24 mouse cellular contexts compared by ENCODE assay signal in the genomic region with DNA sequence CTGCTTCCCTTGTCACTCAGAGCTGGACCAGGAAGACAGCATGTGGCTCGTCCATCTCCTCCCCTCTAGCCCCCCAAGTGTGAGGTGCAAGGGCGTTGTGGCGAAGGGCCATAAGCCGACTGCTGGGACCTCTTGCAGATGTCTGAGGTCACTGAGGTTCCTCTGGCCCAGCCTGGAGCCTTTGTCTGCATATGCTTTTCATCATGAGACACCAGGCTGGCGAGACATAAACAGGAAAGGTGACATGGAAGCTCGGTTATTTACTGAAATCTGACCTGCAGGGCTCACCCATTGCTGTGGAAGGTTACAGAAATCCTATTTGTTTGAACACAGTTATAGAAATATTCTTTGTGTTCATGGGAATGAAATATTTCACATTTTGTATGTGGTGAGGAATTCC. TPM values are rescaled to one million over a fixed set of nuclear protein-coding genes. Genes with fewer than 3 reads are reported as not detected.
DNase-seq lines count a peak whose midpoint lies in the region; ATAC-seq lines count a peak whose summit lies in the region.
"Had no signal": no experiment of that assay in that cellular context is flagged by ENCODE, and none has a peak within 500 bp of the region (broad histone marks: within the 10 kb centered on the region; RNA-seq: fewer than 3 reads in every experiment).

No protein-coding gene starts in this region.

- no peak overlapping the region for H3K4me2 ChIP-seq in forebrain, embryonic 11.5 days (ENCODE audit: low read depth, low read length, severe bottlenecking)
- H3K4me2 ChIP-seq in midbrain, embryonic 14.5 days (ENCODE audit: low read length) = no peak overlapping the region
- no peak overlapping the region for H3K4me2 ChIP-seq in lung, embryonic 15.5 days
- H3K4me2 ChIP-seq in midbrain, embryonic 13.5 days (replicated peaks) = no peak overlapping the region
- H3K4me2 ChIP-seq in hindbrain, embryonic 14.5 days (replicated peaks) = no peak overlapping the region
- H3K4me2 ChIP-seq: embryonic facial prominence, embryonic 13.5 days; forebrain, embryonic 15.5 days; heart, embryonic 11.5 days; stomach, embryonic 15.5 days had no signal

- peaks cover 15% of the 10 kb centered on the region for H3K4me1 ChIP-seq in forebrain, embryonic 10.5 days
- no peaks in the 10 kb centered on the region for H3K4me1 ChIP-seq in forebrain, embryonic 11.5 days (replicated peaks; ENCODE audit: control insufficient read depth, insufficient read depth, low read length)
- H3K4me1 ChIP-seq in midbrain, embryonic 10.5 days = peaks cover 7% of the 10 kb centered on the region; the same call in 1 of the 2 replicates
- no peaks in the 10 kb centered on the region for H3K4me1 ChIP-seq in midbrain, embryonic 14.5 days (ENCODE audit: control insufficient read depth, insufficient read depth, low read length)
- H3K4me1 ChIP-seq in lung, embryonic 15.5 days = peaks cover 8% of the 10 kb centered on the region
- no peaks in the 10 kb centered on the region for H3K4me1 ChIP-seq in midbrain, embryonic 13.5 days (replicated peaks)
- no peaks in the 10 kb centered on the region for H3K4me1 ChIP-seq in hindbrain, embryonic 14.5 days (replicated peaks; ENCODE audit: control insufficient read depth, insufficient read depth, low read length)
- H3K4me1 ChIP-seq: forebrain, embryonic 15.5 days; megakaryocyte, embryonic 14.5 days; stomach, embryonic 15.5 days had no signal

- H3K27ac ChIP-seq in forebrain, embryonic 10.5 days = peak overlapping the region; percentile 68; the same call in 1 of the 2 replicates
- H3K27ac ChIP-seq in forebrain, embryonic 11.5 days (ENCODE audit: low read depth, low read length) = no peak overlapping the region
- peak overlapping the region; percentile 33; the same call in 1 of the 2 replicates for H3K27ac ChIP-seq in midbrain, embryonic 10.5 days (replicated peaks)
- H3K27ac ChIP-seq in midbrain, embryonic 14.5 days (replicated peaks; ENCODE audit: low read depth, low read length) = no peak overlapping the region
- no peak overlapping the region for H3K27ac ChIP-seq in lung, embryonic 15.5 days
- H3K27ac ChIP-seq in midbrain, embryonic 13.5 days = no peak overlapping the region
- no peak overlapping the region for H3K27ac ChIP-seq in hindbrain, embryonic 14.5 days
- H3K27ac ChIP-seq: embryonic facial prominence, embryonic 13.5 days; forebrain, embryonic 15.5 days; kidney, postnatal 0 days; left cerebral cortex, adult 2 months; stomach, embryonic 15.5 days had no signal

- H3K4me3 ChIP-seq in forebrain, embryonic 10.5 days = no peak overlapping the region
- H3K4me3 ChIP-seq in forebrain, embryonic 11.5 days (ENCODE audit: low read depth, low read length) = no peak overlapping the region
- no peak overlapping the region for H3K4me3 ChIP-seq in midbrain, embryonic 10.5 days
- H3K4me3 ChIP-seq in midbrain, embryonic 14.5 days (replicated peaks; ENCODE audit: low read depth, low read length) = no peak overlapping the region
- no peak overlapping the region for H3K4me3 ChIP-seq in lung, embryonic 15.5 days
- no peak overlapping the region for H3K4me3 ChIP-seq in midbrain, embryonic 13.5 days (replicated peaks)
- H3K4me3 ChIP-seq in hindbrain, embryonic 14.5 days (replicated peaks; ENCODE audit: low read length) = no peak overlapping the region
- H3K4me3 ChIP-seq: embryonic facial prominence, embryonic 13.5 days; forebrain, embryonic 15.5 days; left cerebral cortex, adult 2 months; megakaryocyte, embryonic 14.5 days; stomach, embryonic 15.5 days had no signal

- no peaks in the 10 kb centered on the region for H3K36me3 ChIP-seq in forebrain, embryonic 10.5 days (replicated peaks)
- no peaks in the 10 kb centered on the region for H3K36me3 ChIP-seq in forebrain, embryonic 11.5 days (ENCODE audit: control insufficient read depth, insufficient read depth, low read length)
- H3K36me3 ChIP-seq in midbrain, embryonic 10.5 days = no peaks in the 10 kb centered on the region
- no peaks in the 10 kb centered on the region for H3K36me3 ChIP-seq in midbrain, embryonic 14.5 days (ENCODE audit: control insufficient read depth, insufficient read depth, low read length)
- H3K36me3 ChIP-seq in lung, embryonic 15.5 days = no peaks in the 10 kb centered on the region
- no peaks in the 10 kb centered on the region for H3K36me3 ChIP-seq in midbrain, embryonic 13.5 days
- no peaks in the 10 kb centered on the region for H3K36me3 ChIP-seq in hindbrain, embryonic 14.5 days (replicated peaks; ENCODE audit: control insufficient read depth, insufficient read depth)
- H3K36me3 ChIP-seq: embryonic facial prominence, embryonic 13.5 days; forebrain, embryonic 15.5 days; stomach, embryonic 15.5 days had no signal

- H3K9ac ChIP-seq in forebrain, embryonic 11.5 days (ENCODE audit: low read length) = no peak overlapping the region
- H3K9ac ChIP-seq in midbrain, embryonic 14.5 days (replicated peaks; ENCODE audit: low read length) = no peak overlapping the region
- H3K9ac ChIP-seq in lung, embryonic 15.5 days = no peak overlapping the region
- H3K9ac ChIP-seq in midbrain, embryonic 13.5 days (replicated peaks) = no peak overlapping the region
- H3K9ac ChIP-seq in hindbrain, embryonic 14.5 days = no peak overlapping the region
- H3K9ac ChIP-seq: embryonic facial prominence, embryonic 13.5 days; forebrain, embryonic 15.5 days; stomach, embryonic 15.5 days had no signal

- H3K9me3 ChIP-seq in forebrain, embryonic 10.5 days = no peaks in the 10 kb centered on the region
- H3K9me3 ChIP-seq in forebrain, embryonic 11.5 days (ENCODE audit: control insufficient read depth, low read length) = no peaks in the 10 kb centered on the region
- H3K9me3 ChIP-seq in midbrain, embryonic 10.5 days (replicated peaks) = no peaks in the 10 kb centered on the region
- H3K9me3 ChIP-seq in midbrain, embryonic 14.5 days (ENCODE audit: control insufficient read depth, low read length) = no peaks in the 10 kb centered on the region
- H3K9me3 ChIP-seq in lung, embryonic 15.5 days = no peaks in the 10 kb centered on the region
- H3K9me3 ChIP-seq in midbrain, embryonic 13.5 days = no peaks in the 10 kb centered on the region
- no peaks in the 10 kb centered on the region for H3K9me3 ChIP-seq in hindbrain, embryonic 14.5 days (ENCODE audit: control insufficient read depth, low read length)
- H3K9me3 ChIP-seq: embryonic facial prominence, embryonic 13.5 days; forebrain, embryonic 15.5 days; megakaryocyte, embryonic 14.5 days; stomach, embryonic 15.5 days had no signal

- WGBS in forebrain, embryonic 10.5 days = 63% methylated on average over 6 of the region's 6 CpGs
- 70% methylated on average over 6 of the region's 6 CpGs for WGBS in forebrain, embryonic 11.5 days
- WGBS in midbrain, embryonic 10.5 days = 53% methylated on average over 6 of the region's 6 CpGs
- 65% methylated on average over 6 of the region's 6 CpGs for WGBS in midbrain, embryonic 14.5 days
- WGBS in lung, embryonic 15.5 days = 43% methylated on average over 6 of the region's 6 CpGs
- WGBS in midbrain, embryonic 13.5 days = 61% methylated on average over 6 of the region's 6 CpGs
- WGBS in hindbrain, embryonic 14.5 days = 50% methylated on average over 6 of the region's 6 CpGs

- ATAC-seq in forebrain, embryonic 11.5 days (replicated peaks; ENCODE audit: low FRiP score) = no peak
- no peak for ATAC-seq in midbrain, embryonic 14.5 days (ENCODE audit: low FRiP score, low TSS enrichment)
- ATAC-seq in lung, embryonic 15.5 days (ENCODE audit: borderline replicate concordance, extremely low read depth, low FRiP score, low TSS enrichment) = peak; percentile 71; the same call in 1 of the 2 replicates
- ATAC-seq in midbrain, embryonic 13.5 days = no peak
- ATAC-seq in hindbrain, embryonic 14.5 days (ENCODE audit: low FRiP score) = no peak
- ATAC-seq: activated CD4-positive, CD25-positive, alpha-beta regulatory T cell, adult 4 months; forebrain, embryonic 15.5 days had no signal

- DNase-seq in forebrain, embryonic 10.5 days (ENCODE audit: extremely low spot score, low spot score) = no peak
- DNase-seq in forebrain, embryonic 11.5 days (ENCODE audit: low spot score) = no peak
- DNase-seq in midbrain, embryonic 10.5 days (ENCODE audit: low spot score) = no peak
- no peak for DNase-seq in midbrain, embryonic 14.5 days
- peak; percentile 56 to 85 for DNase-seq in lung, postnatal 4 days
- no peak for DNase-seq in hindbrain, embryonic 14.5 days (ENCODE audit: low spot score)
- DNase-seq: adrenal gland, adult 8-10 months; cerebellum, adult 18-20 months; cerebellum, postnatal 36 days; gastrocnemius, postnatal 14 days; kidney, adult 11 months; liver; right cerebral cortex, adult 18-20 months; thymus, postnatal 25 days had no signal

- H3K27me3 ChIP-seq in forebrain, embryonic 10.5 days (ENCODE audit: poor library complexity, severe bottlenecking) = no peaks in the 10 kb centered on the region
- H3K27me3 ChIP-seq in forebrain, embryonic 11.5 days (ENCODE audit: control insufficient read depth, insufficient read depth, low read length) = no peaks in the 10 kb centered on the region
- H3K27me3 ChIP-seq in midbrain, embryonic 10.5 days (ENCODE audit: low read depth, poor library complexity, severe bottlenecking) = peaks cover 6% of the 10 kb centered on the region; the same call in 1 of the 2 replicates
- no peaks in the 10 kb centered on the region for H3K27me3 ChIP-seq in midbrain, embryonic 14.5 days (ENCODE audit: control insufficient read depth, insufficient read depth, low read length)
- no peaks in the 10 kb centered on the region for H3K27me3 ChIP-seq in lung, embryonic 15.5 days
- no peaks in the 10 kb centered on the region for H3K27me3 ChIP-seq in midbrain, embryonic 13.5 days
- no peaks in the 10 kb centered on the region for H3K27me3 ChIP-seq in hindbrain, embryonic 14.5 days (ENCODE audit: control insufficient read depth, insufficient read depth, low read length)
- H3K27me3 ChIP-seq: embryonic facial prominence, embryonic 13.5 days; forebrain, embryonic 15.5 days; megakaryocyte, embryonic 14.5 days; stomach, embryonic 15.5 days had no signal

RNA-seq across cellular contexts. Expression of gene Uchl1, which starts 24.0 kb away (rescaled TPM):
- 202 and 227 TPM in 2 replicates for polyA plus RNA-seq in forebrain, embryonic 10.5 days (2016; fragmentation: Nextera tagmentation; extraction: Ambion mirVana)
- polyA plus RNA-seq in forebrain, embryonic 11.5 days (2014; fragmentation: Nextera tagmentation; extraction: Ambion mirVana) = 366 and 368 TPM in 2 replicates
- 265 and 368 TPM in 2 replicates for polyA plus RNA-seq in midbrain, embryonic 10.5 days (2016; fragmentation: Nextera tagmentation; extraction: Ambion mirVana)
- polyA plus RNA-seq in midbrain, embryonic 14.5 days (2014; fragmentation: Nextera tagmentation; extraction: Ambion mirVana) = 1,445 and 1,876 TPM in 2 replicates
- 71.5 and 81.2 TPM in 2 replicates for polyA plus RNA-seq in lung, embryonic 15.5 days (2015; fragmentation: Nextera tagmentation; extraction: Ambion mirVana)
- 1,181 and 1,187 TPM in 2 replicates for polyA plus RNA-seq in midbrain, embryonic 13.5 days (2015; fragmentation: Nextera tagmentation; extraction: Ambion mirVana)
- polyA plus RNA-seq in hindbrain, embryonic 14.5 days (2014; fragmentation: Nextera tagmentation; extraction: Ambion mirVana) = 1,396 and 1,527 TPM in 2 replicates
- polyA plus RNA-seq: activated CD4-positive, CD25-positive, alpha-beta regulatory T cell, adult 4 months had no signal

RNA-seq across cellular contexts. Expression of gene Limch1, which starts 45.7 kb away (rescaled TPM):
- 26.6 and 28.3 TPM in 2 replicates for polyA plus RNA-seq in forebrain, embryonic 10.5 days (2016; fragmentation: Nextera tagmentation; extraction: Ambion mirVana)
- polyA plus RNA-seq in forebrain, embryonic 11.5 days (2014; fragmentation: Nextera tagmentation; extraction: Ambion mirVana) = 39.2 and 41.7 TPM in 2 replicates
- polyA plus RNA-seq in midbrain, embryonic 10.5 days (2016; fragmentation: Nextera tagmentation; extraction: Ambion mirVana) = 33.2 and 37.2 TPM in 2 replicates
- polyA plus RNA-seq in midbrain, embryonic 14.5 days (2014; fragmentation: Nextera tagmentation; extraction: Ambion mirVana) = 53.6 and 56.5 TPM in 2 replicates
- 74.0 and 77.2 TPM in 2 replicates for polyA plus RNA-seq in lung, embryonic 15.5 days (2015; fragmentation: Nextera tagmentation; extraction: Ambion mirVana)
- polyA plus RNA-seq in midbrain, embryonic 13.5 days (2015; fragmentation: Nextera tagmentation; extraction: Ambion mirVana) = 37.4 and 41.9 TPM in 2 replicates
- polyA plus RNA-seq in hindbrain, embryonic 14.5 days (2014; fragmentation: Nextera tagmentation; extraction: Ambion mirVana) = 58.6 and 60.1 TPM in 2 replicates

Comparison
In these comparisons a context has a peak if more than half of its experiments do, and no peak if none do; other contexts are left out.
1. H3K27ac ChIP-seq: peak in forebrain, embryonic 10.5 days (single experiment) and midbrain, embryonic 10.5 days (single experiment); none in forebrain, embryonic 11.5 days (single experiment), midbrain, embryonic 14.5 days (single experiment), lung, embryonic 15.5 days (single experiment), midbrain, embryonic 13.5 days (single experiment) and hindbrain, embryonic 14.5 days (single experiment).
2. DNase-seq: peak in lung, postnatal 4 days (2 of 2); none in forebrain, embryonic 10.5 days (single experiment), forebrain, embryonic 11.5 days (single experiment), midbrain, embryonic 10.5 days (single experiment), midbrain, embryonic 14.5 days (single experiment) and hindbrain, embryonic 14.5 days (single experiment).